Mouse (Mus musculus): ENCODE results near the gene Defb11. TPM values are rescaled to one million over a fixed set of nuclear protein-coding genes. Genes with fewer than 3 reads are reported as not detected.
"Not testable (repeated sequence)": the region's sequence is repeated elsewhere in the genome, so short reads cannot be mapped to it uniquely, and the experiment has no call there.

Gene Defb11
- total RNA-seq (2017), result not detected in 2 replicates

- not testable (repeated sequence) for ATAC-seq (replicated peaks in 1 of 2; ENCODE audit: insufficient read depth in 1 of 2, low FRiP score in 2 of 2, low TSS enrichment in 1 of 2, low read depth in 1 of 2, poor library complexity in 2 of 2, severe bottlenecking in 2 of 2)
Observed at GRCm38 (mm10) chr8:21906290-21906689, at the start of gene Defb11. Gene Defb11, minus strand, starts transcription at chr8:21906412.

GRCm38 (mm10) chr8:21955321-21955720 lies 49.1 kb upstream of the Defb11 start:
- ATAC-seq (replicated peaks in 1 of 2; ENCODE audit: insufficient read depth in 1 of 2, low FRiP score in 2 of 2, low TSS enrichment in 1 of 2, low read depth in 1 of 2, poor library complexity in 2 of 2, severe bottlenecking in 2 of 2), result peak in 1 of 2 experiments; percentile 51; a peak in 1 of 4 replicates

GRCm38 (mm10) chr8:21947311-21948017 lies 41.3 kb upstream of the Defb11 start:
- no peak for ATAC-seq (replicated peaks in 1 of 2; ENCODE audit: insufficient read depth in 1 of 2, low FRiP score in 2 of 2, low TSS enrichment in 1 of 2, low read depth in 1 of 2, poor library complexity in 2 of 2, severe bottlenecking in 2 of 2)

- ATAC-seq (replicated peaks in 1 of 2; ENCODE audit: insufficient read depth in 1 of 2, low FRiP score in 2 of 2, low TSS enrichment in 1 of 2, low read depth in 1 of 2, poor library complexity in 2 of 2, severe bottlenecking in 2 of 2), result no peak
Observed at GRCm38 (mm10) chr8:21946462-21946861, 40.2 kb upstream of the Defb11 start, which contains the start of gene Defb13. Gene Defb13, plus strand, starts transcription at chr8:21946762.

- ATAC-seq (replicated peaks in 1 of 2; ENCODE audit: insufficient read depth in 1 of 2, low FRiP score in 2 of 2, low TSS enrichment in 1 of 2, low read depth in 1 of 2, poor library complexity in 2 of 2, severe bottlenecking in 2 of 2), result not testable (repeated sequence)
Observed at GRCm38 (mm10) chr8:21938052-21938451, 31.8 kb upstream of the Defb11 start, which contains the start of gene Defb35. Gene Defb35, plus strand, starts transcription at chr8:21938352.

GRCm38 (mm10) chr8:21932610-21933009 lies 26.4 kb upstream of the Defb11 start, which contains the start of gene Defb15:
Gene Defb15, minus strand, starts transcription at chr8:21932710.
- ATAC-seq (replicated peaks in 1 of 2; ENCODE audit: insufficient read depth in 1 of 2, low FRiP score in 2 of 2, low TSS enrichment in 1 of 2, low read depth in 1 of 2, poor library complexity in 2 of 2, severe bottlenecking in 2 of 2), result no peak

GRCm38 (mm10) chr8:21930754-21931153 lies 24.5 kb upstream of the Defb11 start:
- ATAC-seq (replicated peaks in 1 of 2; ENCODE audit: insufficient read depth in 1 of 2, low FRiP score in 2 of 2, low TSS enrichment in 1 of 2, low read depth in 1 of 2, poor library complexity in 2 of 2, severe bottlenecking in 2 of 2), result not testable (repeated sequence)

- ATAC-seq (replicated peaks in 1 of 2; ENCODE audit: insufficient read depth in 1 of 2, low FRiP score in 2 of 2, low TSS enrichment in 1 of 2, low read depth in 1 of 2, poor library complexity in 2 of 2, severe bottlenecking in 2 of 2), result no peak
Observed at GRCm38 (mm10) chr8:21915625-21916024, 9.4 kb upstream of the Defb11 start.

- ATAC-seq (replicated peaks in 1 of 2; ENCODE audit: insufficient read depth in 1 of 2, low FRiP score in 2 of 2, low TSS enrichment in 1 of 2, low read depth in 1 of 2, poor library complexity in 2 of 2, severe bottlenecking in 2 of 2), result no peak
Observed at GRCm38 (mm10) chr8:21912554-21912953, 6.3 kb upstream of the Defb11 start.

GRCm38 (mm10) chr8:21911931-21912330 lies 5.7 kb upstream of the Defb11 start:
- ATAC-seq (replicated peaks in 1 of 2; ENCODE audit: insufficient read depth in 1 of 2, low FRiP score in 2 of 2, low TSS enrichment in 1 of 2, low read depth in 1 of 2, poor library complexity in 2 of 2, severe bottlenecking in 2 of 2), result no peak

GRCm38 (mm10) chr8:21885321-21885720 lies 20.9 kb downstream of the Defb11 start, which contains the start of gene Defb9:
Gene Defb9, minus strand, starts transcription at chr8:21885421.
- ATAC-seq (replicated peaks in 1 of 2; ENCODE audit: insufficient read depth in 1 of 2, low FRiP score in 2 of 2, low TSS enrichment in 1 of 2, low read depth in 1 of 2, poor library complexity in 2 of 2, severe bottlenecking in 2 of 2), result not testable (repeated sequence)

GRCm38 (mm10) chr8:21858586-21858985 lies 47.6 kb downstream of the Defb11 start, which contains the start of gene Defb10:
Gene Defb10, plus strand, starts transcription at chr8:21858901.
- not testable (repeated sequence) for ATAC-seq (replicated peaks in 1 of 2; ENCODE audit: insufficient read depth in 1 of 2, low FRiP score in 2 of 2, low TSS enrichment in 1 of 2, low read depth in 1 of 2, poor library complexity in 2 of 2, severe bottlenecking in 2 of 2)

Other genes starting within 250 kb of the Defb11 start
- gene Defa34, start 240.6 kb downstream of the Defb11 start, total RNA-seq (2017), result not detected in 2 replicates
- gene AY761184, start 202.8 kb downstream of the Defb11 start, total RNA-seq (2017), result not detected in 2 replicates
- not detected in 2 replicates for gene Defa24, start 171.9 kb downstream of the Defb11 start, total RNA-seq (2017)
- not detected in 2 replicates for gene Defb50, start 82.9 kb downstream of the Defb11 start, total RNA-seq (2017)
- gene Defb2, start 66.5 kb downstream of the Defb11 start, total RNA-seq (2017), result not detected in 2 replicates
- gene Defb10, start 47.5 kb downstream of the Defb11 start, total RNA-seq (2017), result not detected in 2 replicates
- not detected in 2 replicates for gene Defb9, start 21.0 kb downstream of the Defb11 start, total RNA-seq (2017)
- not detected in 2 replicates for gene Defb15, start 26.3 kb upstream of the Defb11 start, total RNA-seq (2017)
- not detected in 2 replicates for gene Defb35, start 31.9 kb upstream of the Defb11 start, total RNA-seq (2017)
- gene Defb13, start 40.4 kb upstream of the Defb11 start, total RNA-seq (2017), result not detected in 2 replicates
- gene Fam90a1a, start 52.3 kb upstream of the Defb11 start, total RNA-seq (2017), result not detected in 2 replicates
- gene Ccdc70, start 63.4 kb upstream of the Defb11 start, total RNA-seq (2017), result not detected in 2 replicates
- 1.4 and 3.9 TPM in 2 replicates for gene Atp7b, start 153.9 kb upstream of the Defb11 start, total RNA-seq (2017)
- gene Alg11, start 154.3 kb upstream of the Defb11 start, total RNA-seq (2017), result 11.9 and 17.9 TPM in 2 replicates
- not detected in 2 replicates for gene Nek5, start 218.6 kb upstream of the Defb11 start, total RNA-seq (2017)

All from hematopoietic stem cell, adult 5-6 weeks (primary cell).